Mouse (Mus musculus): ENCODE measurements around the gene Aup1. TPM values are rescaled to one million over a fixed set of nuclear protein-coding genes. Genes with fewer than 3 reads are reported as not detected.

The Aup1 gene
- polyA plus RNA-seq, 1 experiment, result 1,695 TPM

DNA sequence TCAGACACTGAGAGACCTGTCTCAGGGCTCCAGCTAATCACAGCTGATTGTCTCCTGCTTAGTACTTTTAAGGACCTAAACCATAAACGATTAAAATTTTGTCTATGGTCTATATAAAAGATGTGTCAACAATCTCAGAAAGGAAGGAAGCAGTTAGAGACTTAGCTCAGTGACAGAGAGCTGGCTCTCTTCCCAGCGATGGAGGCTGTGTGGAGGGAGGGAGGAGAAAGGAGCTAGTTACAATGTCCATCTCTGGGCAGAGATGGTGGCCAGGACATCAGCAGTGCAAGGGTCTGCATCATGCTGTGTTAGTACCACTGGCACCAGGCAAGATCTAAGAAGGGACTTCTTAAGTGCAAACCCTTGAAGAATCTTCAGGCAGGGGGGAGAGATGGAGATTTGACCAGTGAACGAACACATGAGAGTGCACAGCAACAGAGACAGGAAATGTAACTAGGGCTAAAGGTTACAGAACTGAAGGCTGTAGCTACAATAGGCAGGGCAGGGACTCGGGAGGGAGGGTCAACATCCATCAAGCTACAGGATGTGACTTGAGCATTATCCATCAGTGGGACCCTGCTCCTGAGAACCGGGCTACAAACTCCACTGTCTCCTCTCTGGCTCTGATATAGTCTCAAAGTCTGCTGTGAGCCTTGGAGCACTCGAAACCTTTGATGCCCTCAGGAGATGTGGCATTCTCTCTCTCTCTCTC lies 38.3 kb downstream of the Aup1 start:
- peak overlapping the region; percentile 29 for H3K4me3 ChIP-seq (replicated peaks)
- peaks cover 7% of the 10 kb centered on the region for H3K9me3 ChIP-seq
- H3K4me1 ChIP-seq, result peaks cover 29% of the 10 kb centered on the region
- H3K27me3 ChIP-seq (replicated peaks), result peaks cover 49% of the 10 kb centered on the region
- TF ChIP-seq FLI1 (IDR thresholded peaks at IDR 0.05; ENCODE audit: low read length) (no peak), GATA1 (IDR thresholded peaks at IDR 0.05; ENCODE audit: borderline replicate concordance, low read length) (no peak)
- no peaks in the 10 kb centered on the region for H3K36me3 ChIP-seq (replicated peaks; ENCODE audit: low read length)

DNA sequence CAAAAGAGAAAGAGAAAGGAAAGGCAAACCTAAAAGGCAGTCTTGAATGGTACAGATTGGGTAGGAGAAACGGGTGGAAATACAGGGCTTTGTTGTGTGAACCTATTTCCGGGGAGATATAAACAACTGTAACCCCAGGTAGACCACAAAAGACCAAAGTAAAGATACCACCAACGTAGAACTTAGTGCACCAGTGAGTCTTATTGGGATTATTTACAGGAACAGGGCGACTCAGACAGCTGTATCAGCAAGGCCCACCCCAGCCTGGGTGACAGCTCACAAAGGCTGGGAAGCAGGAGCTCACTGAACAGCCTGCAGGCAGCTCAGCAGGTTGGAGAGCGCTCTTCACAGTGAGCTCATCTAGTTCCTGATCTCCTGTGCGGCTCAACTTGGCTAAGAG lies 41.6 kb downstream of the Aup1 start:
- peaks cover 7% of the 10 kb centered on the region for H3K9me3 ChIP-seq
- peaks cover 21% of the 10 kb centered on the region for H3K27me3 ChIP-seq (replicated peaks)
- H3K4me3 ChIP-seq (replicated peaks), result peak overlapping the region; percentile 1
- peaks cover 28% of the 10 kb centered on the region for H3K4me1 ChIP-seq
- no peaks in the 10 kb centered on the region for H3K36me3 ChIP-seq (replicated peaks; ENCODE audit: low read length)
- TF ChIP-seq FLI1 (IDR thresholded peaks at IDR 0.05; ENCODE audit: low read length) (no peak), GATA1 (IDR thresholded peaks at IDR 0.05; ENCODE audit: borderline replicate concordance, low read length) (no peak)

DNA sequence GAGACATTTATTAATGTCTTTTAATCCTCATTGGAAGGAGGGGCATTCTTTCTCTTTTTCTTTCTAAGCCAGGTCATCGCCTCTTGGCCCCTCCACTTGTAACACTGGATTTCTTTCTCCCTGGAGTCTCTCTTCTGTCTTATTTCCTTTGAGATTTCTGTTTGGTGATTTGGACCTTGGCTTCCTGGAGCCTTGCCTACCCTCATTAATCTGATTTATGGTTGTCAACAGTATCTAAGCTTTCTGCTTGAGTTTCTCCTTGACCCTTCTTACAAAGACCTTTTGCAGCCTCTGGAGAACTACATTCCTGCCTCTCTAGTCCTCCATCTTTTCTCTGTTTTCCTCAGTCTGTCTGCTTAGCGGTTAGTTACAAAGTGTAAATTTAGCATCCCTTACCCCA lies 44.1 kb downstream of the Aup1 start:
- TF ChIP-seq GATA1 (IDR thresholded peaks at IDR 0.05; ENCODE audit: borderline replicate concordance, low read length) (no peak), FLI1 (IDR thresholded peaks at IDR 0.05; ENCODE audit: low read length) (no peak)
- Histone ChIP-seq H3K27me3 (replicated peaks) (peaks cover 14% of the 10 kb centered on the region), H3K4me3 (replicated peaks) (no peak overlapping the region), H3K36me3 (replicated peaks; ENCODE audit: low read length) (peaks cover 6% of the 10 kb centered on the region), H3K4me1 (peaks cover 42% of the 10 kb centered on the region), H3K9me3 (peaks cover 7% of the 10 kb centered on the region)

DNA sequence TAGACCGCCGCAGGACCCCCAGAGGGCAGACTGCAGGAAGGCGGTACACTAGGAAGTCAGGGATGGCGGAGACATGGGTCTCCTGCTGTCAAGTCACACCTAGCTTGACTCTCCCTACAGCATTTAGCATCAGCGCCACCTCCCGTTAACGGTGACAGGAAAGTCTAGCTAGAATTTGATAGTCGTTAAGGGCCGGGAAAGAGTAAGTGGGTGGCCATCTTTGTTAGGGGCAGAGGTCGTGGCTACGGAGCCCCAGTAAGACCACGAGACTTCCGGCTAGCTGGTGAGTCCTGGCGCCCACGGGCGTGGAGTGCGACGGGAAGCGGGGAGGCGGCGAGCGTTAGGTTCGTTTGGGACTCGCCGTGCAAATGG lies 47.0 kb downstream of the Aup1 start, which contains the start of the genes Ccdc142 and Gm42688:
TSS of gene Ccdc142 (plus strand) at position 286 of the 372 bp plus-strand sequence.
TSS of gene Gm42688 (plus strand) at position 302 of the 372 bp plus-strand sequence.
- Histone ChIP-seq H3K4me3 (replicated peaks) (peak within 1 kb of the TSS; percentile 99), H3K9me3 (no peaks in the 10 kb centered on the region), H3K36me3 (replicated peaks; ENCODE audit: low read length) (peaks cover 28% of the 10 kb centered on the region), H3K27me3 (replicated peaks) (peaks cover 1% of the 10 kb centered on the region), H3K4me1 (peaks cover 36% of the 10 kb centered on the region)
- TF ChIP-seq GATA1 (IDR thresholded peaks at IDR 0.05; ENCODE audit: borderline replicate concordance, low read length), result no peak
- TF ChIP-seq FLI1 (IDR thresholded peaks at IDR 0.05; ENCODE audit: low read length), result no peak

- H3K36me3 ChIP-seq (replicated peaks; ENCODE audit: low read length), result peaks cover 33% of the 10 kb centered on the region
- H3K4me3 ChIP-seq (replicated peaks), result peak overlapping the region; percentile 99
- TF ChIP-seq FLI1 (IDR thresholded peaks at IDR 0.05; ENCODE audit: low read length), result no peak
- TF ChIP-seq GATA1 (IDR thresholded peaks at IDR 0.05; ENCODE audit: borderline replicate concordance, low read length), result no peak
- no peaks in the 10 kb centered on the region for H3K9me3 ChIP-seq
- H3K27me3 ChIP-seq (replicated peaks), result peaks cover 1% of the 10 kb centered on the region
- H3K4me1 ChIP-seq, result peaks cover 34% of the 10 kb centered on the region
These were observed 47.6 kb downstream of the Aup1 start for GRCm38 (mm10) chr6:83101688-83102556.

- Histone ChIP-seq H3K36me3 (replicated peaks; ENCODE audit: low read length) (peaks cover 41% of the 10 kb centered on the region), H3K4me1 (peaks cover 46% of the 10 kb centered on the region), H3K4me3 (replicated peaks) (peak overlapping the region; percentile 69), H3K27me3 (replicated peaks) (no peaks in the 10 kb centered on the region), H3K9me3 (no peaks in the 10 kb centered on the region)
- no peak for TF ChIP-seq FLI1 (IDR thresholded peaks at IDR 0.05; ENCODE audit: low read length)
- no peak for TF ChIP-seq GATA1 (IDR thresholded peaks at IDR 0.05; ENCODE audit: borderline replicate concordance, low read length)
These were observed 48.9 kb downstream of the Aup1 start for GRCm38 (mm10) chr6:83103130-83103650.

GRCm38 (mm10) chr6:83104158-83104557 lies 49.8 kb downstream of the Aup1 start:
- Histone ChIP-seq H3K4me3 (replicated peaks) (no peak overlapping the region), H3K36me3 (replicated peaks; ENCODE audit: low read length) (peaks cover 41% of the 10 kb centered on the region), H3K9me3 (no peaks in the 10 kb centered on the region), H3K4me1 (peaks cover 52% of the 10 kb centered on the region), H3K27me3 (replicated peaks) (no peaks in the 10 kb centered on the region)
- no peak for TF ChIP-seq FLI1 (IDR thresholded peaks at IDR 0.05; ENCODE audit: low read length)
- TF ChIP-seq GATA1 (IDR thresholded peaks at IDR 0.05; ENCODE audit: borderline replicate concordance, low read length), result no peak

Other genes starting within 250 kb of the Aup1 start
- gene Sema4f, start 114.8 kb upstream of the Aup1 start, polyA plus RNA-seq (2012; ENCODE audit: insufficient read depth, low replicate concordance), result not detected in 2 replicates
- 3.6 and 5.2 TPM in 2 replicates for gene M1ap, start 107.6 kb upstream of the Aup1 start, polyA plus RNA-seq (2012; ENCODE audit: insufficient read depth, low replicate concordance)
- gene Dok1, start 21.1 kb upstream of the Aup1 start, polyA plus RNA-seq (2012; ENCODE audit: insufficient read depth, low replicate concordance), result 159 and 256 TPM in 2 replicates
- 0.40 and 4.2 TPM in 2 replicates for gene Loxl3, start 20.3 kb upstream of the Aup1 start, polyA plus RNA-seq (2012; ENCODE audit: insufficient read depth, low replicate concordance)
- 27.7 and 49.5 TPM in 2 replicates for gene Htra2, start 752 bp downstream of the Aup1 start, polyA plus RNA-seq (2012; ENCODE audit: insufficient read depth, low replicate concordance)
- 0.22 TPM in 1 of 2 replicates, not detected in the other for gene Dqx1, start 3.3 kb downstream of the Aup1 start, polyA plus RNA-seq (2012; ENCODE audit: insufficient read depth, low replicate concordance)
- gene Tlx2, start 15.8 kb downstream of the Aup1 start, polyA plus RNA-seq (2012; ENCODE audit: insufficient read depth, low replicate concordance), result not detected in 2 replicates
- gene Pcgf1, start 23.3 kb downstream of the Aup1 start, polyA plus RNA-seq (2012; ENCODE audit: insufficient read depth, low replicate concordance), result 6.8 and 7.3 TPM in 2 replicates
- 3.3 TPM in 1 of 2 replicates, not detected in the other for gene Lbx2, start 31.8 kb downstream of the Aup1 start, polyA plus RNA-seq (2012; ENCODE audit: insufficient read depth, low replicate concordance)
- 1.8 and 2.0 TPM in 2 replicates for gene Ccdc142, start 47.1 kb downstream of the Aup1 start, polyA plus RNA-seq (2012; ENCODE audit: insufficient read depth, low replicate concordance)
- gene Gm42688, start 47.1 kb downstream of the Aup1 start, polyA plus RNA-seq (2012; ENCODE audit: insufficient read depth, low replicate concordance), result 0.99 and 2.7 TPM in 2 replicates
- 9.6 and 78.7 TPM in 2 replicates for gene Mrpl53, start 54.5 kb downstream of the Aup1 start, polyA plus RNA-seq (2012; ENCODE audit: insufficient read depth, low replicate concordance)
- gene Mogs, start 61.0 kb downstream of the Aup1 start, polyA plus RNA-seq (2012; ENCODE audit: insufficient read depth, low replicate concordance), result 76.1 and 165 TPM in 2 replicates
- gene Wbp1, start 67.0 kb downstream of the Aup1 start, polyA plus RNA-seq (2012; ENCODE audit: insufficient read depth, low replicate concordance), result 86.6 and 121 TPM in 2 replicates
- gene Ino80b, start 70.9 kb downstream of the Aup1 start, polyA plus RNA-seq (2012; ENCODE audit: insufficient read depth, low replicate concordance), result 201 and 370 TPM in 2 replicates
- 15.8 and 48.5 TPM in 2 replicates for gene Rtkn, start 80.9 kb downstream of the Aup1 start, polyA plus RNA-seq (2012; ENCODE audit: insufficient read depth, low replicate concordance)
- 2.0 and 13.3 TPM in 2 replicates for gene Wdr54, start 101.9 kb downstream of the Aup1 start, polyA plus RNA-seq (2012; ENCODE audit: insufficient read depth, low replicate concordance)
- gene 1700003E16Rik, start 101.9 kb downstream of the Aup1 start, polyA plus RNA-seq (2012; ENCODE audit: insufficient read depth, low replicate concordance), result 0.36 TPM in 1 of 2 replicates, not detected in the other
- gene Dctn1, start 111.4 kb downstream of the Aup1 start, polyA plus RNA-seq (2012; ENCODE audit: insufficient read depth, low replicate concordance), result 113 and 905 TPM in 2 replicates
- gene Slc4a5, start 165.3 kb downstream of the Aup1 start, polyA plus RNA-seq (2012; ENCODE audit: insufficient read depth, low replicate concordance), result 0.32 TPM in 1 of 2 replicates, not detected in the other

Data from megakaryocyte, embryonic 14.5 days (primary cell).